Mouse (Mus musculus): ENCODE results near the gene Rab12. TPM values are rescaled to one million over a fixed set of nuclear protein-coding genes. Genes with fewer than 3 reads are reported as not detected.

Gene Rab12
- total RNA-seq, 2 experiments from 2014 or later = 103 to 108 TPM

- no peak for DNase-seq
Observed at GRCm38 (mm10) chr17:66447978-66448377, 71.6 kb downstream of the Rab12 start.

DNA sequence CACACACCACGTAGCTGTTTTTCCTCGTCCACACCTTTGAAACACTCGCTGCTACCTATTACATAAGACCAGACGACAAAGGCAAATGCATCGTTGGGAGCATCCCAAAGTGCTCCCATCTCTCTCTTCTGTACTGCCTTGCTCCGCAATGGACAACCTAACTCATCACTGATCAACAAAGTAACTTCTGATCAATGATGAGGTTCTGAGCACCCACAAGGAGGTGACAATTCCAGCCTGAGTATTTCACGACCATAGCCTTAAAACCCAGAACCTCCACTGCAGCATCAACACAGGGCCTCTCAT lies 72.6 kb downstream of the Rab12 start:
- DNase-seq = no peak

GRCm38 (mm10) chr17:66446196-66447006 lies 73.1 kb downstream of the Rab12 start:
- DNase-seq = no peak

Other genes starting within 250 kb of the Rab12 start
- gene Mtcl1, start 70.0 kb downstream of the Rab12 start, total RNA-seq (2021) = 10 to 100 TPM; 39.8 to 42.8 TPM
- gene Themis3, start 74.9 kb upstream of the Rab12 start, total RNA-seq (2021) = not detected

Data from layer of hippocampus, postnatal 36 days (tissue).